Mouse (Mus musculus) embryonic facial prominence, embryonic 13.5 days (tissue): ENCODE measurements around the gene Gm47283. TPM values are rescaled to one million over a fixed set of nuclear protein-coding genes. Genes with fewer than 3 reads are reported as not detected.
A peak's percentile ranks its signal among the peaks of the same experiment; 100 is the strongest.
"Not testable (repeated sequence)": the region's sequence is repeated elsewhere in the genome, so short reads cannot be mapped to it uniquely, and the experiment has no call there.

Source experiments
- ATAC-seq: fragments of 200-750 bp; cut with Nextera tagmentation; 2 replicates; pipeline ENCODE4 v1.8.0; 2017; ENCODE audit warnings: low read depth; ENCODE audit not compliant: insufficient number of reproducible peaks, insufficient read depth, low FRiP score, low TSS enrichment
- H3K27ac ChIP-seq: fragments of 300-500 bp; sonication (generic); 2 replicates; pipeline ENCODE4 v1.5.1; 2015; ENCODE audit warnings: moderate library complexity, mild to moderate bottlenecking, inconsistent platforms
- H3K27me3 ChIP-seq: fragments of 300-500 bp; sonication (generic); 2 replicates; pipeline ENCODE4 v1.6.1; 2015; ENCODE audit warnings: mild to moderate bottlenecking, inconsistent platforms
- H3K36me3 ChIP-seq: fragments of 300-500 bp; sonication (generic); 2 replicates; pipeline ENCODE4 v1.6.1; 2015; ENCODE audit warnings: mild to moderate bottlenecking, inconsistent platforms
- H3K4me1 ChIP-seq: fragments of 300-500 bp; sonication (generic); 2 replicates; pipeline ENCODE4 v1.6.1; 2015; ENCODE audit warnings: inconsistent platforms
- H3K4me2 ChIP-seq: fragments of 300-500 bp; sonication (generic); 2 replicates; pipeline ENCODE4 v1.6.1; 2015; ENCODE audit warnings: moderate library complexity, mild to moderate bottlenecking, inconsistent platforms
- H3K4me3 ChIP-seq: fragments of 300-500 bp; sonication (generic); 2 replicates; pipeline ENCODE4 v1.5.1; 2015; ENCODE audit warnings: mild to moderate bottlenecking, inconsistent platforms
- H3K9ac ChIP-seq: fragments of 300-500 bp; sonication (generic); 2 replicates; pipeline ENCODE4 v1.6.1; 2015; ENCODE audit warnings: mild to moderate bottlenecking, inconsistent platforms
- H3K9me3 ChIP-seq: fragments of 300-500 bp; sonication (generic); 2 replicates; pipeline ENCODE4 v1.6.1; 2016; ENCODE audit warnings: inconsistent platforms
- WGBS: fragments of 180-500 bp; shearing (Covaris S2); methylation state at CpG from one replicate; pipeline ENCODE4 v1.1.7; 2015; ENCODE audit warnings: mixed read lengths; 5-methylcytosine and 5-hydroxymethylcytosine counted together
- polyA plus RNA-seq: library from polyadenylated mRNA; unstranded; fragments of >200 nt; fragmentation: Nextera tagmentation; extraction: Ambion mirVana; gene quantifications from 2 replicates; pipeline ENCODE4 v1.2.1, GENCODE M21; 2015

The Gm47283 gene
- polyA plus RNA-seq: not detected in 2 replicates

DNA sequence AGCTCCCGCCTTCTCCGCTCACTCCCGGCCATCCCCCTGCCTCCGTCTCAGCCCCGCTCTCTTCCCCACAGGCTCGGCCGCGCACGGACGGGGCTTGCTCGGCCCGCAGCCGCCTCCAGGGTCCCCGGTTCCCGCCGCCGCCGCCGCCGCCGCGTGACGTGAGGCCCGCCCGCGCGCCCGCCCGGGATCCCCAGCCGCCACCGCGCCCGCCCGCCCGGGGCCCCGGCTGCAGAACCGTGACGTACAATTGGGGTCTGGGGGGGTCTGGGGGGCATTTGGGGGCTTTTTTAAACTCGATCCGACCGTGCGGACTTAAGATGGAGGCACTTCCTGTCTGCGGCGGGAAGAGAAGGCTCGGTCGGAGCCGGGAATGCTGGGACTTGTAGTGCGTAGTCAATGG lies at the start of gene Gm47283:
Gene Gm47283, plus strand, starts transcription at position 301 of the 400 bp plus-strand sequence.
- H3K36me3 ChIP-seq, ATAC-seq, H3K9me3 ChIP-seq, H3K4me3 ChIP-seq, H3K27me3 ChIP-seq, H3K4me2 ChIP-seq, H3K9ac ChIP-seq, H3K27ac ChIP-seq, H3K4me1 ChIP-seq: not testable (repeated sequence)
- no CpG with 5 or more reads among the region's 48 CpGs for WGBS

- ATAC-seq: not testable (repeated sequence)
- H3K9me3 ChIP-seq: peaks cover 16% of the 10 kb centered on the region
Measured at GRCm38 (mm10) chrY:90735181-90735895, 49.2 kb upstream of the Gm47283 start.

DNA sequence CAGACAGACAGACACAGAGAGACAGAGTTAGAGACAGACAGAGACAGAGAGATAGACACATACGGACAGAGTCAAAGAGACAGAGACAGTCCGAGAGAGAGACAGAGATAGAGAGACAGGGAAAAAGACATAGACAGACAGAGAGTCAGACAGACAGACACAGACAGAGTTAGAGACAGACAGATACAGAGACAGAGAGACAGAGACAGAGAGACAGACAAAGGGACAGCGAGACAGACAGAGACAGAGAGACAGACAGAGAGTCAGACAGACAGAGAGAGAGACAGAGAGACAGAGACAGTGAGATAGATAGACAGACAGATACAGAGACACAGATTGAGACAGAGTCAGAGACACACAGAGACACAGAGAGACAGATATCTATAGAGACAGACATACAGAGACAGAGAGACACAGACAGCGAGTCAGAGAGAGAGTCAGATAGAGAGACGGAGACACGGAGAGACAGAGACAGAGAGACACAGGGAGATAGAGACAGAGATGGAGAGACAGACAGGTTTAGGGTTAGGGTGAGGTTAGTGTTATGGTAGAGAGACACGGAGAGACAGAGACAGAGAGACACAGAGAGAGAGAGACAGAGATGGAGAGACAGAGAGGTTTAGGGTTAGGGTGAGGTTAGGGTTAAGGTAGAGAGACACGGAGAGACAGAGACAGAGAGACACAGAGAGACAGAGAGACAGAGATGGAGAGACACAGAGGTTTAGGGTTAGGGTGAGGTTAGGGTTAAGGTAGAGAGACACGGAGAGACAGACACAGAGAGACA lies 48.1 kb upstream of the Gm47283 start:
- not testable (repeated sequence) for ATAC-seq, H3K27me3 ChIP-seq, H3K4me2 ChIP-seq, H3K9ac ChIP-seq, H3K4me3 ChIP-seq, H3K4me1 ChIP-seq, H3K27ac ChIP-seq
- peaks cover 25% of the 10 kb centered on the region for H3K36me3 ChIP-seq
- 71% methylated on average over 6 of the region's 9 CpGs for WGBS
- peaks cover 23% of the 10 kb centered on the region for H3K9me3 ChIP-seq

More at GRCm38 (mm10) chrY:90735181-90735895, 49.2 kb upstream of the Gm47283 start:
- not testable (repeated sequence) for H3K27ac ChIP-seq, H3K4me3 ChIP-seq, H3K4me1 ChIP-seq, H3K4me2 ChIP-seq, H3K9ac ChIP-seq, H3K27me3 ChIP-seq
- 85% methylated on average over 4 of the region's 5 CpGs for WGBS
- peaks cover 19% of the 10 kb centered on the region for H3K36me3 ChIP-seq

- Histone ChIP-seq H3K9ac (no peak overlapping the region), H3K4me3 (no peak overlapping the region), H3K9me3 (peaks cover 37% of the 10 kb centered on the region), H3K4me2 (no peak overlapping the region), H3K27me3 (no peaks in the 10 kb centered on the region), H3K36me3 (peaks cover 39% of the 10 kb centered on the region), H3K4me1 (no peaks in the 10 kb centered on the region), H3K27ac (no peak overlapping the region)
- no peak for ATAC-seq
- 52% methylated on average over 4 of the region's 7 CpGs for WGBS
Measured at GRCm38 (mm10) chrY:90737606-90738430, 46.7 kb upstream of the Gm47283 start.

- ATAC-seq: no peak
- H3K4me1 ChIP-seq: no peaks in the 10 kb centered on the region
- peaks cover 39% of the 10 kb centered on the region for H3K9me3 ChIP-seq
- H3K4me3 ChIP-seq: no peak overlapping the region
- 88% methylated on average over 1 of the region's 1 CpGs for WGBS
- peaks cover 41% of the 10 kb centered on the region for H3K36me3 ChIP-seq
- no peak overlapping the region for H3K27ac ChIP-seq
- no peak overlapping the region for H3K9ac ChIP-seq
- H3K4me2 ChIP-seq: no peak overlapping the region
- no peaks in the 10 kb centered on the region for H3K27me3 ChIP-seq
Measured at GRCm38 (mm10) chrY:90738431-90738680, 46.2 kb upstream of the Gm47283 start.

DNA sequence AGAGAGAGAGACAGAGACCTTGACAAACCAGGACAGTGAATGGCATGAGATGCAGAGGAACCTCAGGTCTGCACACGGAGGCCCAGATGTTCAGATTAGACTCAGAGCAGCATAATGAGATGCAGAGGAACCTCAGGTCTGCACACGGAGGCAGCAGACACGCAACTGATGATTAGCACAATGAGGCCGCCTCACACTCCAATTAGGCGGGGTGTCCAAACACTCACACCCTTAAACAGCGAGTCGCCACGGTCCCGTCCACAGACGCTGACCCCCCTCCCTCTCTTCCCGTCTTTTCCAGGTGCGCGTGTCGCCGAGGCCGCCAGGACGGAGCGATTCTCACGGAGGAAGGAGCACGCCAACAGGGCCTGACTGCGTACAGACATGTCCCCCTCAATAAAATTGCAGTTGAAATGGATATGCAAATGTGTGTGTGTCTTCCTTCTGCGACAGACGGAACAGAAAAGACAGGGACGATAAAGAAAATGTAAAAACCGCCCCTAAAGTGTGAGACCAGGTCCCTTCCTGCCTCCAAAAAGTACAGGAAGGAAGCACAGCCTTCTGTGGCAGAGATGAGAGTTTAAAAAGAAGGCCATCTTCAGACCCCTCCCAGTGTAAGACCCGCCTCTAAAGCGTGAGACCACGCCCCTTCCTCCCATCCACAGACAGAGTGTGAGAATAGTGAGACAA lies 45.6 kb upstream of the Gm47283 start:
- H3K4me1 ChIP-seq: not testable (repeated sequence)

DNA sequence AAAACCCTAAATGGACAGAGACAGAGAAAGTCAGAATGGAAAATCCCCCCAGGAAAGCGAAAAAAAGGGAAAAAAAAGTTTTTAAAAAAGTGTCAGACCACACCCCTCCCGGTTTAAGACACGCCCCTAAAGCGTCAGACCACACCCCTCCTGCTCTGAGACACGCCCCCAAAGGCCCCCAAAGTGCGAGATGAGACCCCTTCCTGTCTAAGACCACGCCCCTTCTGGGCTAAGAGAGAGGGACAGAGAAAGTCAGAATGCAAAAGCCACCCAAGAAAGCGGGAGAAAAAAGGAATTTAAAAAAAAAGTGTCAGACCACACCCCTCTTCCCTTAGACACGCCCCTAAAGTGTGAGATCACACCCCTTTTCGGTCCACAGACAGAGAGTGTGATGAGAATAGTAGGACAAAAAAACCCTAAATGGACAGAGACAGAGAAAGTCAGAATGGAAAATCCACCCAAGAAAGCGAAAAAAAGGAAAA lies 45.0 kb upstream of the Gm47283 start:
- H3K36me3 ChIP-seq: peaks cover 46% of the 10 kb centered on the region
- 52% methylated on average over 11 of the region's 11 CpGs for WGBS
- not testable (repeated sequence) for H3K27me3 ChIP-seq, H3K4me3 ChIP-seq, H3K4me2 ChIP-seq, H3K27ac ChIP-seq, H3K9ac ChIP-seq, H3K4me1 ChIP-seq
- peaks cover 44% of the 10 kb centered on the region for H3K9me3 ChIP-seq
- ATAC-seq: peak; percentile 5; the same call in 1 of the 2 replicates

More for the DNA sequence above, 45.6 kb upstream of the Gm47283 start:
- not testable (repeated sequence) for H3K4me3 ChIP-seq, H3K27me3 ChIP-seq, H3K9ac ChIP-seq, H3K4me2 ChIP-seq, H3K27ac ChIP-seq
- peaks cover 41% of the 10 kb centered on the region for H3K36me3 ChIP-seq
- 74% methylated on average over 28 of the region's 28 CpGs for WGBS
- ATAC-seq: peak; percentile 28
- peaks cover 39% of the 10 kb centered on the region for H3K9me3 ChIP-seq

- no peak overlapping the region for H3K4me2 ChIP-seq
- H3K4me1 ChIP-seq: no peaks in the 10 kb centered on the region
- peak; percentile 8; the same call in 1 of the 2 replicates for ATAC-seq
- WGBS: 48% methylated on average over 14 of the region's 14 CpGs
- peaks cover 45% of the 10 kb centered on the region for H3K9me3 ChIP-seq
- H3K9ac ChIP-seq: no peak overlapping the region
- H3K4me3 ChIP-seq: no peak overlapping the region
- H3K36me3 ChIP-seq: peaks cover 47% of the 10 kb centered on the region
- no peak overlapping the region for H3K27ac ChIP-seq
- no peaks in the 10 kb centered on the region for H3K27me3 ChIP-seq
Measured at GRCm38 (mm10) chrY:90740013-90740561, 44.5 kb upstream of the Gm47283 start.

- not testable (repeated sequence) for H3K4me2 ChIP-seq, H3K4me3 ChIP-seq, H3K4me1 ChIP-seq, H3K27ac ChIP-seq, H3K9ac ChIP-seq, H3K27me3 ChIP-seq
- Histone ChIP-seq H3K9me3 (peaks cover 45% of the 10 kb centered on the region), H3K36me3 (peaks cover 47% of the 10 kb centered on the region)
- ATAC-seq: peak; percentile 65
- 78% methylated on average over 38 of the region's 38 CpGs for WGBS
Measured at GRCm38 (mm10) chrY:90741006-90741405, 43.5 kb upstream of the Gm47283 start.

GRCm38 (mm10) chrY:90741452-90742260 lies 42.9 kb upstream of the Gm47283 start:
- H3K27me3 ChIP-seq, H3K4me3 ChIP-seq, H3K4me2 ChIP-seq, H3K9ac ChIP-seq, H3K4me1 ChIP-seq: not testable (repeated sequence)
- peak; percentile 60 for ATAC-seq
- peaks cover 47% of the 10 kb centered on the region for H3K36me3 ChIP-seq
- 84% methylated on average over 43 of the region's 43 CpGs for WGBS
- peaks cover 45% of the 10 kb centered on the region for H3K9me3 ChIP-seq
- 0 out of 2 replicates have a peak overlapping the region, but pooled peaks have one; percentile 3 for H3K27ac ChIP-seq
